Mouse (Mus musculus): ENCODE data around the gene Tiam2.
"Not testable (repeated sequence)": the region's sequence is repeated elsewhere in the genome, so short reads cannot be mapped to it uniquely, and the experiment has no call there.

The Tiam2 gene

GRCm38 (mm10) chr17:3338821-3339220, 12.4 kb downstream of the Tiam2 start:
- DNase-seq (ENCODE audit: low spot score in 2 of 2), result no peak

DNA sequence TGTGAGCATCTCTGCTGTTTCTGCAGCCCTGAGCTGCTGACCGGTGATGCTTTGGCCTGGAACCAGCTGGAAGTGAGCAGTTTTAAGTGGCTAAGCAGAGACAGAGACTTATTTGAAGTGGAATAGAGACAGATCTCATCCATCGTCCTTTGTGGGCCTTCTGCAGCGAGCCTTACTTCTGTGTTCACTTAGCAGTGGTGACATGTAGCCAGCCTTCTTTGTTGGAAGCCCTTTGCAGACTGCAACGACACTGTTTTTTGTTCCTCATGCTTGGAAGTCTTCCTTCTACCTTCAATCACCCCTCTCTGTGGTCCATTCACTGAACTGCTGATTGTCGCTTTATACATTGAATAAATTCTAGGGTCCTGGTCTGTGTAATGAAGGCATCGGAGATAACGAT, 18.5 kb downstream of the Tiam2 start:
- no peak for DNase-seq (ENCODE audit: low spot score in 2 of 2)

DNA sequence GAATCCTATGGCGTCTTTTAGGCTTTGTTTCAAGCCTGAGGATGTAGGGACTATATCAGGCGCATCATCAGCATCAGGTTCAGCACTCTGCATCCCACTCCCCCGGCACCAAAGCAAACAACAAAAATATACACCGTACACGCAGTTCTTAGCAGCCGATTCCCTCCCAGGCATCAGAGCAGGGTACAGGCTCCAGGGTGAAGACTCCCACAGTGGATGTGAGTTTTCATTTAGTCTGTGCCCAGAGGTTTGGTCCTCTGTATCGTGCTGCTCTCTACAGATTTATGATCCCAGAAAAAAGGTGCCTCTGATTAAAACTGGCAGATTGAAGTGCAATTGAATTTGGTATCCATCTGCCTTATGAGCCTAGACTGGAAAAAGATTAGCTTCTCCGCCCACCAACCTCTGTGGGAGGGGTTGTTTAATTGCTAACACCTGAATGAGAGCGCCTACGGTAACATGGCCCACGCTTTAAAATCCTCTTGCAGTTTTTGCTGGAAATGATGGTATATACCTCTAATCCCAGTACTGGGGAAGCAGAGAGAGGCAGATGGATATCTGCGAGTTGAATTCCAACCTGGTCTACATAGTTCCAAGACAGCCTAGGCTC, 19.0 kb downstream of the Tiam2 start:
- DNase-seq (ENCODE audit: low spot score in 2 of 2), result no peak

- no peak for DNase-seq (ENCODE audit: low spot score in 2 of 2)
Measured at GRCm38 (mm10) chr17:3347800-3348199, 21.4 kb downstream of the Tiam2 start.

DNA sequence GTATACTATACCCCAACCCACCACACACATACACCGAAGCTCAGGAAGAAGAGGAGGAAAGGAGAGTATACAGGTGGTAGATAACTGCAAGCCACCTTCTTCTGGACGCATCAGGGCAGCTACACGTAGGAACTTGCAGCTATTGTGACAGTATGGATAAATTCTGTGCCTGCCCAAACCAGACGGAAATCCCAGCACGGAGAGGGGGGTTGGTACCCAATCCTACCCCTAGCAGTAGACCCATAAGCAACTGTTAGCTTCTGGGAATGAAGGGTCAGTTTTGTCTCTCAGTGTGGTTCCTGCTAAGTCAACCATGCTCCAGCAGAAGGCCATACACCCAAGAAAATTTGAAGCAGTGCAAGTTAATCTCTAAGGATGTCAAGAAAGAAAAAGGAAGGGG, 23.0 kb downstream of the Tiam2 start:
- no peak for DNase-seq (ENCODE audit: low spot score in 2 of 2)

DNA sequence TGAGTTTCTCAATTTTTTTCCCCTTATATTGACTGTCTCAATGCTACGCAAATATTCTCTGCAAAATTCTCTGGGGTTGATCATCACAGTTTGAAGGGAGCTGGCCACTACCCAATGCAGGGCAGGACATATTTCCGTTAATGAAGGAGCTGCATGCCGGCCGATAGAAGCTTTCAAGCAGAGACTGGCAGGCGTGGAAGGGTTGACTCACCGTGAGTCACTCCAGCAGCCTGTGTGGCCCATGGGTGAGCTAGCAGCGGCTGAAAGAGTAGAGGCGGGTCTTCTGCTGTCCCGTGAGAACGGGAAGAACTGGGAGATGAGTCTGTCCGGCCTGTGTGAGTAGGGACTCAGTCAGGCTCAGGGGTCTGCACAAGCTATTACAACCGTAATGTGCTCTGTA, 23.6 kb downstream of the Tiam2 start:
- DNase-seq (ENCODE audit: low spot score in 2 of 2), result no peak

DNA sequence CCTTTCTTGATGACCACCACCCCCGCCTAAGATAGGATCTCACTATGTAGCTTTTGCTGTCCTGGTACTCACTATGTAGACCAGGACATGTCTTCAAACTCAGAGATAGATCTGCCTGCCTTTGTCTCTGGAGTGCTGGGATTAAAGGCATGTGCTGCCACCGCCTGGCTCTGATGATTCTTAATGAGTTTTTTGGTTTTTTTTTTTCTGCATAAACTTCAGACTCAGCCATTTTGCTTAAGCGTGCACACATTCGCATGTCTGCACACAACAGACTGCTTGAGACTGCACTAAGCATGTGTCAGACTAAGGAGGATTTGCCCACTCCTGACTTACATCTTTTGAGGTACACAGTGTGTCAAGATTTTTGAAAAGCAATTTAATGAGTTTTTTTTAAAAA, 24.0 kb downstream of the Tiam2 start:
- no peak for DNase-seq (ENCODE audit: low spot score in 2 of 2)

GRCm38 (mm10) chr17:3351668-3352067, 25.3 kb downstream of the Tiam2 start:
- no peak for DNase-seq (ENCODE audit: low spot score in 2 of 2)

DNA sequence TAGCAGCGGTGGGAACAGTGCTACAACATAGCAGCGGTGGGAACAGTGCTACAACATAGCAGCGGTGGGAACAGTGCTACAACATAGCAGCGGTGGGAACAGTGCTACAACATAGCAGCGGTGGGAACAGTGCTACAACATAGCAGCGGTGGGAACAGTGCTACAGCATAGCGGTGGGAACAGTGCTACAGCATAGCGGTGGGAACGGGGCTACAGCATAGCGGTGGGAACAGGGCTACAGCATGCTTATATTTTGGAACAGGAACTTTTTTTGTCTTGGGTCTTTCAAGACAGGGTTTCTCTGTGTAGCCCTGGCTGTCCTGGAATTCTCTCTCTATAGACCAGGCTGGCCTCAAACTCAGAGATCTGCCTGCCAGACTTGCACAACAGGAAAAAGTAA, 26.8 kb downstream of the Tiam2 start:
- not testable (repeated sequence) for DNase-seq (ENCODE audit: low spot score in 2 of 2)

DNA sequence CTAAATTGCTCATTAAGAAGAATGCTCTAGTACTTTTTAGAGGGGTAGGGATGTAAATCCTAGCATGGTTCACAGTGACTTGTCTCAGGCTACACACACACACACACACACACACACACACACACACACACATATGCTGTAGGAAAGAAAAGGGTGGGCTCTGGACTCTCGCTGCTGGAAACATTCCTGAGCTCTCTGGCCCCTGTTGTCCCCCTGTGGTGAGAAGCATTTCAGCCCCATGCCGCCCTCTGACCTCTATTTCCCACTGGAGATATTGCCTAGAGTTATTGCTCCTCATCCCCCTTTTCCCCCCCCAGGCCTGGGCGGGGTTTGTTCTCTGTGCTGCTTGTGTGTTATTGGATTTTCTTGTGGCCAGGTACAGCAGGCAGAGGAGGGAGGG, 28.5 kb downstream of the Tiam2 start:
- no peak for DNase-seq (ENCODE audit: low spot score in 2 of 2)

DNA sequence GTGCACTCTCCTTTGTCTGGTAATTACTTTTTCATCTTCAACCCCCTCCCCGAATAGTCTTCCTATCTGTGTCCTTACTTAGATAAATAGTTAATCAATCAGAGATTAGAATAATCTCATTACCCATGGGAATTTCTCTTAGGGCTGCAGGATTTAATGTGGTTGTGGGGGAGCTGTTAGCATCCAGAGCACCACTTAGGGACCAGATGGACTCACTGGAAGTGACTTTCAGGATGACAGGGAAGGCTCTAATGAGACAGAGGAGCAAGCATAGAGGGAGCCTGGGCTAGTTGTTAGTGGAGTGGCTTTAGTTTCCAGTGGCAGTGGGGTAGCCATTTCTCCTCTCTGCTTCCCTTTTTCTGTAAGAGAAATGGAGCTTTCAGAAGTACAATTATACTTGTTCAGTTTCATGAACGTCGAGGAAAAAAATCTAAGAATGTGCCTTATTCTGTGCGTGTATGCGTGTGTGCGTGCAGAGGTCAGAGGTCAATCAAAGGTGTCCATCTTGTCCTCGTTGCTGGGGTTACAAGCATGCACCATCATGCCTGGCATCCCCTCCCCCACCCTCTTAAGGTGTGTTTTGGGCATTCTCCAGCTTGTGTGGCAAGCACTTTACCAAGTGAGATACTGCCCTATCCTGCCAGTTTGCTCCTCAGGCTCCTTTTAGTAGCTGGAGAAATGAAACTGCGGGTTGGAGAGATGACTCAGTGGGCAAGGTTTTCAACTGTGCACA, 30.4 kb downstream of the Tiam2 start:
- no peak for DNase-seq (ENCODE audit: low spot score in 2 of 2)

GRCm38 (mm10) chr17:3360236-3360635, 33.9 kb downstream of the Tiam2 start:
- no peak for DNase-seq (ENCODE audit: low spot score in 2 of 2)

DNA sequence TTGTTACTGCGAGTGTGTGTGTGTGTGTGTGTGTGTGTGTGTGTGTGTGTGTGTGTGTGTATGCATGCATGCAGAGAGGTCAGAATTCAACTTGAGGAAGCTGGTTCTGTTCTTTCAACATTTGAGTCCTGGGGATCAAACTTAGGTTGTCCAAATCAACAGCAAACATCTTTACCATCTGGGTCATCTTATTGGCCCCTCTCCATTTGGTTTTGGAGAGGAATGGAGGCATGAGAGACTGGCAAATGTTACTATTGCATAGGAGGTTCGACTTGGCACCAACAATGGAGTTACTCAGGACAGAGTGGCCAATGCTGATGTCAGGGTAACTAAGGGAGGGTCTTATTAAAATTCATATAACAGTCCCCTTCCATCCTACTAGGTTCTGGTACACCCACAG, 35.4 kb downstream of the Tiam2 start:
- no peak for DNase-seq (ENCODE audit: low spot score in 2 of 2)

GRCm38 (mm10) chr17:3363216-3363615, 36.8 kb downstream of the Tiam2 start:
- DNase-seq (ENCODE audit: low spot score in 2 of 2), result no peak

DNA sequence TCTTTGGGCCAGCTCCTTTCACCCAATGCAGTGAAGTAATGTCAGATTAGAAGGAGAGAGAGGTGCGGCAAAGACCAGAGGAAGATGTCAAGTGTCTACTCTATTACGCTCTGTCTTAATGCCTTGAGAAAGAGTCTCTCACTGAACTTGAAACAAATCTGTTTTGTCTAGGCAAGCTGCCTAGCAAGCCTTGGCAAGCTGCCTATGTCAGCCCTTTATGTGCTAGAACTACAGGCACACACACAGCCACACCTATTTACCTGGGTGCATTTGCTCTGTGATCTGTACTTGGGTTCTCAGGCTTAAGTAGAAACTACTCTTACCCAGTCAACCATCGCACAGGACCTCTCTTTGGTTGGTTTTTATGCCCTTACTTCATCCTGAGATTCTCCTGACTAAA, 40.4 kb downstream of the Tiam2 start:
- no peak for DNase-seq (ENCODE audit: low spot score in 2 of 2)

GRCm38 (mm10) chr17:3368386-3368785, 42.0 kb downstream of the Tiam2 start:
- no peak for DNase-seq (ENCODE audit: low spot score in 2 of 2)

GRCm38 (mm10) chr17:3369631-3370030, 43.3 kb downstream of the Tiam2 start:
- DNase-seq (ENCODE audit: low spot score in 2 of 2), result no peak

- DNase-seq (ENCODE audit: low spot score in 2 of 2), result no peak
Measured at GRCm38 (mm10) chr17:3378606-3379005, 52.2 kb downstream of the Tiam2 start.

GRCm38 (mm10) chr17:3379753-3380588, 53.6 kb downstream of the Tiam2 start:
- DNase-seq (ENCODE audit: low spot score in 2 of 2), result no peak

DNA sequence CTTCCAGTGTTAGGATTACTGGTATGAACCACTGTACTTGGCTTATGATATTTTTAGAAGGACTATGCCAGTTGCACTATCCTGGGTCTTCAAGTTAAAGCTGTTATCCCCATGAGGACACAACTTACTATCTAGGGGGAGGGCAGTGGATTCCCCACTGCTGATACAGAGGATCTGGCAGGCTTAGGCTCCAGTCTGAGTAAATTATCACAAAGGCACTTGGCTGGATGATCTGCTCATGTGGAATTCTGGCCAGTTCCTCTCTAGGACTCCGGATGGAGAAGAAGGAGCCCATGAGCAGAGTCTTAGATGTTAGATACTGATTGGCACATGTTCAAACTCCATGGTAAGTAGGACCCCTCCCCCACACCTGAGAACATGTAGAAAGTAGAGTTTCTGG, 59.0 kb downstream of the Tiam2 start:
- DNase-seq (ENCODE audit: low spot score in 2 of 2), result no peak

GRCm38 (mm10) chr17:3387819-3388218, 61.4 kb downstream of the Tiam2 start:
- DNase-seq (ENCODE audit: low spot score in 2 of 2), result no peak

GRCm38 (mm10) chr17:3389741-3390140, 63.4 kb downstream of the Tiam2 start:
- no peak for DNase-seq (ENCODE audit: low spot score in 2 of 2)

DNA sequence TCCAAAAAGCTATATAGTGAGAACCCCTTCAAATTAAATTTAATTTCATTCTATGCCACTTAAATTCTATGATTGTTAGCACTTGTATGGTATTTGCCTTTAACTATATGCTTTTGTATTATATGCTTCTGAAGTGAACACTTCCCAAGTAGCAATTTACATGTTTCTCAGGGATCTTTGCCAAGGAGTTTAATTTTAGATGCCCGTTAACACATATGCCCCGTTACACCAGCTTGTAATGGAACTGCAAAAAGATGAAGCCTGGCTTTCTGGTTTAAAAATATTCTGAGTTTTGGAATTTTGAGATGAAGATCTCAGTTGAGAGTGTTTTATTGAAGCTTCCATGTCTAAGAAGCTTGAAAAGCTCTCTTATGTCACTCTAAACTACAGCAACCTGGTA, 67.6 kb downstream of the Tiam2 start:
- DNase-seq (ENCODE audit: low spot score in 2 of 2), result no peak

All from thymus, postnatal 10 days (tissue).